Mouse (Mus musculus): ENCODE data around the gene Gm11541. TPM values are rescaled to one million over a fixed set of nuclear protein-coding genes. Genes with fewer than 3 reads are reported as not detected.
A peak's percentile ranks its signal among the peaks of the same experiment; 100 is the strongest.

The Gm11541 gene
- not detected in 2 replicates for polyA plus RNA-seq (2016; fragmentation: Nextera tagmentation; extraction: Ambion mirVana)

DNA sequence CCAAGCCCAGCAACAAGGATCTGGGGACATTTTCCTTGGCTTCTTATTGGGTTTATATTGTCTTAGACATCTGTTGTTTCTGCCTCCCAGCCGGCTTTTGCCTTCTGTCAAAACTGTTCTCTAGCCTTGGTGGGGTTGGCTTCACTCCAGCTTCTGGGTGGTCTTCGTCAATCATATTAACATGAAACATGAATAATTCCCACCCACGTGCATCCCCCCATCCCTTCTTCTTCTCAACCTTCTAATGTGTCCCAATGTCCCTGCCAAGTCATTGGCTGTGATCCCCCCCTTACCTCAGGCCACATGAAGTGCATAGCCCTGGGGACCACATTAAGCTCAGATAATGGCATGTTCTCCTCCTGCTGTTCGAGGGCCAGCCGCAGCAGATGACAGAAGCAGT lies at the start of gene Gm11541:
Gene Gm11541, minus strand, starts transcription at position 28 of the 400 bp plus-strand sequence.
- no peak for DNase-seq (ENCODE audit: low spot score)
- Histone ChIP-seq H3K4me1 (replicated peaks) (peaks cover 15% of the 10 kb centered on the region), H3K36me3 (no peaks in the 10 kb centered on the region), H3K9me3 (no peaks in the 10 kb centered on the region), H3K27ac (no peak within 1 kb of the TSS), H3K27me3 (ENCODE audit: insufficient read depth, poor library complexity, severe bottlenecking) (no peaks in the 10 kb centered on the region; the same call in 1 of the 2 replicates), H3K4me3 (no peak within 1 kb of the TSS)
- 87% methylated on average over 5 of the region's 5 CpGs for WGBS

DNA sequence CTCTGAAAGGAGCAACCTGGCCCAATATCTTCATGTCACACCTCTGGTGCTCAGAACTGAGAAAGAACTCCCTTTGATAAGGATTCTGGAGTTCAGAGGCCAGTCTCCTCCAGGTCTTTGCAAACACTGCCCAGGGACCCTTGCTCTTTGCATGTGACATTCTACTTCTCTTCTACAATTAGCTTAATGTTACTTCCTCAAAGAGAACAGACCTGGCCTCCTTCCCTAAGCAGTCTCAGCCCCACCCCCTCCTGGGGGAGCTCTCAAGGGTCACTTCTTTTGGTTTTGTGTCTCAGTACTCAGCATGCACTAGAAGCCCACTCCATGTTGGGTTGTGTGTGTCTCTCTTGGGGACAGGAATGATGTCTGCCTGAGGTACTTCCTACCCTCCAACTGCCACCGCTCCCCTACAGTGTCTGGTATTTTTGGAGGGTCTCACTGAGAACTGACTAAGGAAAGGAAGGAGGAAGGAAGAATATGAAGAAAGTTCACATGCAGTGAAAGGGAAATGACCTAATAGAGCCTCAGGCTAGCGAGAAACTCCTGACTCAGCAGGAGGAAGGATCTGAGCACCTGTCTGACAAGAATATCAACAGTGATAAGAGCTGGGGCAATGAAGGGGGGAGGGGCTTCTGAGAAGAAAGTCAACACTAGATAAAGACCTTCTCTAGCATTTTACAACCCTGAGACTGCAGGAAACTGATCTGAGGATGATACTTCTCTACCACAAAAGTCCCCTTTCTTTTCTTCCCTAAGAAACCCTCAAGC lies 48.8 kb upstream of the Gm11541 start:
- H3K4me3 ChIP-seq = no peak overlapping the region
- H3K27me3 ChIP-seq (ENCODE audit: insufficient read depth, poor library complexity, severe bottlenecking) = no peaks in the 10 kb centered on the region
- 63% methylated on average over 2 of the region's 2 CpGs for WGBS
- no peak overlapping the region for H3K27ac ChIP-seq
- no peaks in the 10 kb centered on the region for H3K36me3 ChIP-seq
- no peaks in the 10 kb centered on the region for H3K4me1 ChIP-seq (replicated peaks)
- no peaks in the 10 kb centered on the region for H3K9me3 ChIP-seq
- DNase-seq (ENCODE audit: low spot score) = no peak

DNA sequence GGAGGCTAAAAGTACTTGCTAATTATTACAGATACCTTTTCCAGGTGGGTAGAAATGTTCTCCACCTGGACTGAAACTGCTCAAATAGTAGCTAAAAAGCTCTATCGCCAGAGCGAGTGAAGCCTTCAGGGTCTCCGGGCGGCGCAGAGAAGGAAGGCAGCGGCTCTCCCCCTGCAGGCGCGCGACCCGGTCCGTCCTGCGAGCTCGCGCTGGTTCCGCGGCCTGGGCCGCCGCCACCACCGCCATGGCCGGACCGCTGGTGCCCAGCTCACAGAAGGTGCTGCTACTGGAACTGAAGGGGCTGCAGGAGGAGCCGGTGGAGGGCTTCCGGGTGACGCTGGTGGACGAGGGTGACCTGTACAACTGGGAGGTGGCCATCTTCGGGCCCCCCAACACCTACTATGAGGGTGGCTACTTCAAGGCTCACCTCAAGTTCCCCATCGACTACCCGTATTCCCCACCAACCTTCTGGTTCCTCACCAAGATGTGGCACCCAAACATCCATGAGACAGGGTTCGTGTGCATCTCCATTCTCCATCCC lies 37.5 kb upstream of the Gm11541 start, which contains the start of gene Cdc34b:
Gene Cdc34b, plus strand, starts transcription at position 51 of the 541 bp plus-strand sequence.
- WGBS = 80% methylated on average over 29 of the region's 29 CpGs
- Histone ChIP-seq H3K27ac (no peak within 1 kb of the TSS), H3K36me3 (no peaks in the 10 kb centered on the region), H3K4me1 (replicated peaks) (no peaks in the 10 kb centered on the region), H3K27me3 (ENCODE audit: insufficient read depth, poor library complexity, severe bottlenecking) (peaks cover 3% of the 10 kb centered on the region; the same call in 1 of the 2 replicates), H3K4me3 (no peak within 1 kb of the TSS), H3K9me3 (peaks cover 6% of the 10 kb centered on the region; the same call in 1 of the 2 replicates)
- DNase-seq (ENCODE audit: low spot score) = no peak

DNA sequence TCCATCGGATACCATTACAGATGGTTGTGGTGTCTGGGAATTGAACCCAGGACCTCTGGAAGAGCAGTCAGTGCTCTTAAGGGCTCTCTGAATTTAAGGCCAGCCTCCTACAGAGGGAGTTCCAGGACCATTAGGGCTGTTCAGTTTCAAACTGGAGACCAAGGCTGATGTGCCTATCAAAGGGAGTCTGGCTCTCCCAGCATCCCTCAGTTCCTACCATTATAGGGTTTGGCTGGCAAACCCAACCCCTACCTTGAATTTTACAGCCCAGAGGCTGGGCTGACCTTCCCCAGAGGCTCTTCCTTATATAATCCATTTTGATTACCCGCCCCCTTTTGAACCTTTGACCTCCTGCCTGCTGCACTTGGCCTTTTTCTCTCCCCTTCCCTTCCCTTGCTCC lies 31.4 kb upstream of the Gm11541 start:
- 75% methylated on average over 2 of the region's 2 CpGs for WGBS
- no peak overlapping the region for H3K4me3 ChIP-seq
- H3K36me3 ChIP-seq = no peaks in the 10 kb centered on the region
- no peaks in the 10 kb centered on the region for H3K9me3 ChIP-seq
- no peaks in the 10 kb centered on the region for H3K4me1 ChIP-seq (replicated peaks)
- no peaks in the 10 kb centered on the region for H3K27me3 ChIP-seq (ENCODE audit: insufficient read depth, poor library complexity, severe bottlenecking)
- DNase-seq (ENCODE audit: low spot score) = no peak
- no peak overlapping the region for H3K27ac ChIP-seq

- Histone ChIP-seq H3K4me3 (no peak overlapping the region), H3K27ac (no peak overlapping the region), H3K36me3 (no peaks in the 10 kb centered on the region), H3K27me3 (ENCODE audit: insufficient read depth, poor library complexity, severe bottlenecking) (no peaks in the 10 kb centered on the region), H3K9me3 (no peaks in the 10 kb centered on the region), H3K4me1 (replicated peaks) (no peaks in the 10 kb centered on the region)
- 42% methylated on average over 8 of the region's 8 CpGs for WGBS
- no peak for DNase-seq (ENCODE audit: low spot score)
Observed at GRCm38 (mm10) chr11:94732773-94733172, 28.5 kb upstream of the Gm11541 start.

GRCm38 (mm10) chr11:94731229-94731628 lies 26.9 kb upstream of the Gm11541 start:
- DNase-seq (ENCODE audit: low spot score) = no peak
- H3K27ac ChIP-seq = no peak overlapping the region
- H3K4me1 ChIP-seq (replicated peaks) = no peaks in the 10 kb centered on the region
- 89% methylated on average over 12 of the region's 12 CpGs for WGBS
- no peaks in the 10 kb centered on the region for H3K9me3 ChIP-seq
- H3K4me3 ChIP-seq = no peak overlapping the region
- no peaks in the 10 kb centered on the region for H3K36me3 ChIP-seq
- no peaks in the 10 kb centered on the region for H3K27me3 ChIP-seq (ENCODE audit: insufficient read depth, poor library complexity, severe bottlenecking)

DNA sequence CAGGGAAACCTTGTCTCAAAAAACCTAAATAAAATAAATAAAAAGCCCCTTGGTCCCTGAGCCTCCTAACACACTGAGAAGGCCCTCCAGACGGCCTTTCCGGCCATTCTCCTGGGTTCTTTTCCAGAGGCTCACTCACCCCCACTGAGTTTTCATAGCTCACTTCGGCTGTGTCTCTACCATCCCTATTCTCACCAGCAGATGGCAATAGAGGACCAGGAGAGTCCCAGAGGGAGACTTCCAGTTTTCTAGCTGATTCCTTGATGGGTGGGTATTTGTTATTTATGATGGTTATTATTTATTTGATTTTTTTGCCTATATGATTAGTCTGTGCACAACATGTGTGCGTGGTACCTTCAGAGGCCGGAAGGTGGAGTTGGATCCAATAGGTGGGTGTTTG lies 26.0 kb upstream of the Gm11541 start:
- no peaks in the 10 kb centered on the region for H3K36me3 ChIP-seq
- no peaks in the 10 kb centered on the region for H3K4me1 ChIP-seq (replicated peaks)
- DNase-seq (ENCODE audit: low spot score) = peak; percentile 51
- no peaks in the 10 kb centered on the region for H3K9me3 ChIP-seq
- no peak overlapping the region for H3K27ac ChIP-seq
- H3K27me3 ChIP-seq (ENCODE audit: insufficient read depth, poor library complexity, severe bottlenecking) = no peaks in the 10 kb centered on the region
- 31% methylated on average over 5 of the region's 5 CpGs for WGBS
- no peak overlapping the region for H3K4me3 ChIP-seq

DNA sequence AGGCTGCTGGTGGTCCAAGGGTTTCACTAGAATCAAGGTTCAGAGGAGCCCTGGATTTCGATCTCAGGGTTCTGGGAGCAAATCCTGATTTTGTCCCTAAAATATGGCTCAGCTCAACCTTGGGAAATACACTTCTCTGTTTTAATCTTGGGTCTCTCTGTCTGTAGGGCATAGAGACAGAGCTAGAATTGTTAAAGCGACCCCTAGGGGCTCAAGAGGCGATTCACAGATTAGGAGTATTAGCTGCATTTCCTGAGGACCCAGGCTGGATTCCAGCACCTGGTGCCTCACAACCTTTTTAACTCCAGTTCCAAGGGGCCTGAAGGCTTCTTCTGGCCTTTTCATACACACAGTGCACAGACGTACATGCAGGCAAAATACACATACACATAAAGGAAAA lies 25.3 kb upstream of the Gm11541 start:
- WGBS = 31% methylated on average over 4 of the region's 4 CpGs
- Histone ChIP-seq H3K4me3 (no peak overlapping the region), H3K4me1 (replicated peaks) (no peaks in the 10 kb centered on the region), H3K36me3 (no peaks in the 10 kb centered on the region), H3K27ac (no peak overlapping the region), H3K9me3 (no peaks in the 10 kb centered on the region), H3K27me3 (ENCODE audit: insufficient read depth, poor library complexity, severe bottlenecking) (no peaks in the 10 kb centered on the region)
- no peak for DNase-seq (ENCODE audit: low spot score)

- no peaks in the 10 kb centered on the region for H3K9me3 ChIP-seq
- WGBS = 70% methylated on average over 3 of the region's 3 CpGs
Observed at GRCm38 (mm10) chr11:94728545-94728944, 24.2 kb upstream of the Gm11541 start.

GRCm38 (mm10) chr11:94727306-94727705 lies 23.0 kb upstream of the Gm11541 start:
- DNase-seq (ENCODE audit: low spot score) = no peak
- WGBS = 94% methylated on average over 3 of the region's 3 CpGs
- Histone ChIP-seq H3K9me3 (no peaks in the 10 kb centered on the region), H3K4me1 (replicated peaks) (no peaks in the 10 kb centered on the region), H3K27ac (no peak overlapping the region), H3K36me3 (no peaks in the 10 kb centered on the region), H3K4me3 (no peak overlapping the region), H3K27me3 (ENCODE audit: insufficient read depth, poor library complexity, severe bottlenecking) (no peaks in the 10 kb centered on the region)

More at GRCm38 (mm10) chr11:94728545-94728944, 24.2 kb upstream of the Gm11541 start:
- Histone ChIP-seq H3K36me3 (no peaks in the 10 kb centered on the region), H3K4me1 (replicated peaks) (no peaks in the 10 kb centered on the region), H3K27me3 (ENCODE audit: insufficient read depth, poor library complexity, severe bottlenecking) (no peaks in the 10 kb centered on the region), H3K4me3 (no peak overlapping the region), H3K27ac (no peak overlapping the region)
- DNase-seq (ENCODE audit: low spot score) = no peak

- DNase-seq (ENCODE audit: low spot score) = no peak
- H3K4me3 ChIP-seq = no peak overlapping the region
- no peaks in the 10 kb centered on the region for H3K9me3 ChIP-seq
- peaks cover 17% of the 10 kb centered on the region for H3K4me1 ChIP-seq (replicated peaks)
- H3K27ac ChIP-seq = no peak overlapping the region
- H3K27me3 ChIP-seq (ENCODE audit: insufficient read depth, poor library complexity, severe bottlenecking) = no peaks in the 10 kb centered on the region
- no peaks in the 10 kb centered on the region for H3K36me3 ChIP-seq
- 85% methylated on average over 2 of the region's 2 CpGs for WGBS
Observed at GRCm38 (mm10) chr11:94719216-94719615, 14.9 kb upstream of the Gm11541 start.

DNA sequence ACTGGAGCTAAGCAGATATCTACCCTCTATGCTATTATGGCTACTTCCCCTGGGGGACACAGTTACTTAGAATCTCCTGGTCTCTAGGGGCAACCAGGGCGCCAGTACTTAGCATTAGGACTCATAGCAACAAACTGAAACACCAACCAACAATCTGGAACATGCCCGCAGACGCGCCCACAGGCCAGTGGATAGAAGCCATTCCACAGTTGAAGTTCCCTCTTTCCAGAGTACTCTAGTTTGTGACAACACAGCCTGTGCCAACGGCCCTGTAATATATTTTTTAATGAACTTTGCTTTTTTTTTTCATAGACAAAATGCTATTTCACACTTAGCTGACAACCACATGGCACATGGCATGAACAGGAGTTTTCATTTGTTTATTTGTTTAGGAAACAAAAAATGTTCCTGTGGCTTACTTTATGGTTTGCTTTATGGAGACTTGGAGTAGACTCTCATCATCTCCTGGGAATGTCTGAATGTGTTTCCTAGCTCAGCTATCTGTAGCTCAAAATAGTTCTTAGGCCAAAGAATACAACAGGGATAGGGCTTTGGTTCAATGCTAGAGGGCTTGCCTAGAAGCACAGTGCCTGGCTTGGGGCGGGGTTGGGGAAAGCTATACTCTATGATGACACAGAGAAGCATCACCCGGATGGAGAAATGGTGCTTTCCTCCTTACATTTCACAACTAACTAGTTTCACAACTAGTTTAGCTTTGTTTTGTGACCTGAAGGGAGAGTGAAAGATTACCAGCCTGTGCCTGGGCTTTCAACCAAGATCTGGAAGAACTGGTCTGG lies 14.0 kb upstream of the Gm11541 start:
- no peaks in the 10 kb centered on the region for H3K36me3 ChIP-seq
- H3K27ac ChIP-seq = no peak overlapping the region
- H3K4me1 ChIP-seq (replicated peaks) = peaks cover 19% of the 10 kb centered on the region
- H3K4me3 ChIP-seq = no peak overlapping the region
- H3K9me3 ChIP-seq = no peaks in the 10 kb centered on the region
- 91% methylated on average over 7 of the region's 7 CpGs for WGBS
- H3K27me3 ChIP-seq (ENCODE audit: insufficient read depth, poor library complexity, severe bottlenecking) = no peaks in the 10 kb centered on the region; the same call in 1 of the 2 replicates
- no peak for DNase-seq (ENCODE audit: low spot score)

DNA sequence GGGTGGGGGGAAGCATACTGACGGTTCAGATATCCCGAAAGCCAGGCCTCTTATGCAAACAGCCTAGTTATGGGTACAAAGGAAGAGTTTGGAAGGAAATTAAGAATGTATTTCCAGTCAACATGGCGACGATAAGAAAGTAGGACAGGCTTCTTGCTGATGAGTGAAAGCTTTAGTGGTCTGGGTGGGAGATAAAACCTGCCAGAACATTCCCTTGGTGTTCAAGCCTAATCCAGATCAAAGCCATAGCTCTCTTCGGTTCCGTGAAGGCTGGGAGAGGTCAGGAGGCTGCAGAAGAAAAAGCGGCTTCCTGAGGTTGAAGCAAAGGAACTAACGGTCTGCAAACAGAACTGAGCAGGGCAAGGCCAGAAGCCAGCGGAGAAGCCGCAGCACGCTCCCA lies 12.9 kb upstream of the Gm11541 start:
- Histone ChIP-seq H3K27ac (peak overlapping the region; percentile 46), H3K36me3 (no peaks in the 10 kb centered on the region), H3K9me3 (no peaks in the 10 kb centered on the region), H3K4me1 (replicated peaks) (peaks cover 22% of the 10 kb centered on the region), H3K27me3 (ENCODE audit: insufficient read depth, poor library complexity, severe bottlenecking) (no peaks in the 10 kb centered on the region; the same call in 1 of the 2 replicates), H3K4me3 (no peak overlapping the region)
- 44% methylated on average over 11 of the region's 11 CpGs for WGBS
- DNase-seq (ENCODE audit: low spot score) = no peak

Measured in hindbrain, embryonic 10.5 days (tissue).